Mouse (Mus musculus): Measurements from ENCODE around the gene Fgf18.

The Fgf18 gene

GRCm38 (mm10) chr11:33147171-33147571, at the start of gene Fgf18:
Gene Fgf18 (minus strand): TSS chr11:33147400.
- DNase-seq (ENCODE audit: low spot score in 2 of 2), result no peak

DNA sequence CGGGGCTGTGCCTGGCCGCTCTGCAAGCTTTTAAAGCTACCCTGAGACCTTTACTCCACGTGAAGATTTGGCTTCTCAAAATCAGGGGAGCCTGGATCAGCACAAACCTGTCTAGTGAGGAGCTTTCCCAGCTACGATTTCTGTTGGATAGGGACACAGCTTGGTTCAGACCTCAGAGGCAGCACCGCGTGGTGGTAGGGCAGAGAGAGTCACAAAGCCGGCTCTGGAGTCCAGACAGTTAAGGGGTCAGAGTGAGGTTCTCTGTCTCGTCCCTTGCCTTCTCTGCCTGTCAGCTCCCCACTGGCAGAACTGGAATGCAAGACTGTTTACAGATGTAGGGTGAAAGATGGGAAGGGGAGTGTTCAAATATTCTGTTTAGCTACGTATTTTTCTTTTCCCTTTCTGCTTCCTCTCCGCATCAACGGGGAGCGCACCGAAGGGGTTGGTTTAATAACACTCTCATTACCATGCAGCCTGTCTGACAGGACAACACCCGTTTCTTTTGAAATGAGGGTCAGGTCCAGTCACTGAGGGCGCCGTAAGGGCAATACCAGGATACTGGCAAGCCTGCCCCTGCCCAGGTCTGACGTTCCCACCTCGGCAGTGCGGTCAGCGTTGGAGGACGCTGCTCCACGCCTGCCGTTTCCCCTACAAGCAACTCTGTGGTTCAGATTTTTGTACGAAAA, 49.4 kb upstream of the Fgf18 start:
- no peak for DNase-seq (ENCODE audit: low spot score in 2 of 2)

- DNase-seq (ENCODE audit: low spot score in 2 of 2), result no peak
These were observed 48.6 kb upstream of the Fgf18 start for GRCm38 (mm10) chr11:33195531-33196446.

DNA sequence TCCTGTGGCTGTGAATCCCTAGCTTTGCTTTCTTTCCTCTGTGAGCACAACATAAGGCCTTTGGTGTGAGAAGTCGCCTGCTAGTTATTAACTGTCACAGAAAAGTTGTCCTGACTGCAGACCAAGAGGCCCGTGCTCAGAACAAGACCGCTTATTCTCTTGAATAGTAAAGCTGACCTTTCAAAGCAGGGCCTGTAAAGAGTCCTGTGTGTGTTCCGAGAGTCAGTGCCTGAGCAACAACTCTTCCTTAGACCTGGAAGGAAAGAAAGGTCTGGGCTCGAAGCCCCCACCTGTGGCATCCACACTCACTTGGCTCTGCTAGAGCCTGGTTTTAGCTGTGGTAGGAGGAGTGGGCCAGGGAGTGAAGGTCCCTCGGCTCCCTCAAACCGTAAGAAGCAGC, 47.9 kb upstream of the Fgf18 start:
- no peak for DNase-seq (ENCODE audit: low spot score in 2 of 2)

GRCm38 (mm10) chr11:33193695-33194094, 46.5 kb upstream of the Fgf18 start:
- DNase-seq (ENCODE audit: low spot score in 2 of 2), result no peak

DNA sequence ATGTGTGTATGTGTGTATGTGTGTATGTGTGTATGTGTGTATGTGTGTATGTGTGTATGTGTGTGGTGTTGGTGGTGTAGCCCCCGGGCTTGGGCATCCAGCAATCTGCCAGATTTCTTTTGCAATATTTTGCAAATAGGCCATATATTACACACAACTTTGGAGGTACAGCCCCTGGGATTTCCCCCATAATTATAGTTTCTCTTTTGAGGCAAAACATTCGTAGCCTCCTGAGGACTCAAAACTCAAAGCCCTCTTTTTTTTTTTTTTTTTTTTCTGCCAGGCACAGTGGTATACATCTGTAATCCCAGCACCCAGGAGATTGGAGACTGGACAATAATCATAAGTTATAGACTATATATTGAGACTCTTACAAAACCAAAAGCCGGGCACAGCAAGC, 34.6 kb upstream of the Fgf18 start:
- DNase-seq (ENCODE audit: low spot score in 2 of 2), result no peak

GRCm38 (mm10) chr11:33180701-33181116, 33.5 kb upstream of the Fgf18 start:
- no peak for DNase-seq (ENCODE audit: low spot score in 2 of 2)

DNA sequence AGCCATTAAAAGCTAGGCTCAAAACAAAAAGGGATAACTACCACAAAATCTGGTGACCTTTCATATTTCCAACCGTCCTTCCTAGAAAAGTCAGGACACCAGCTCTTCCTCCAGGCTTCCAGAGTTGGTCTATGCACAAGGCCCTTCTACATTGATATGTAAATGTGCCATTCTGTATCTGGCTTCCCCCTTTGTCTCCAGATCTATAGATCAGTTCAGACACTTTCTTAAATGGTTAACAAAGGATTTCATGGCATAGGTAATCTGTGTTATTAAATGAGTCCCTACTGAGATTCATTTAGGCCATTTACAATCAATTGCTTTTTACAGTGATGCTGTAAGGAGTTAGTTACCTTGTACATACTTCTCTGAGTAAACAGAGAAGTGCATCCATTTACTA, 32.6 kb upstream of the Fgf18 start:
- no peak for DNase-seq (ENCODE audit: low spot score in 2 of 2)

DNA sequence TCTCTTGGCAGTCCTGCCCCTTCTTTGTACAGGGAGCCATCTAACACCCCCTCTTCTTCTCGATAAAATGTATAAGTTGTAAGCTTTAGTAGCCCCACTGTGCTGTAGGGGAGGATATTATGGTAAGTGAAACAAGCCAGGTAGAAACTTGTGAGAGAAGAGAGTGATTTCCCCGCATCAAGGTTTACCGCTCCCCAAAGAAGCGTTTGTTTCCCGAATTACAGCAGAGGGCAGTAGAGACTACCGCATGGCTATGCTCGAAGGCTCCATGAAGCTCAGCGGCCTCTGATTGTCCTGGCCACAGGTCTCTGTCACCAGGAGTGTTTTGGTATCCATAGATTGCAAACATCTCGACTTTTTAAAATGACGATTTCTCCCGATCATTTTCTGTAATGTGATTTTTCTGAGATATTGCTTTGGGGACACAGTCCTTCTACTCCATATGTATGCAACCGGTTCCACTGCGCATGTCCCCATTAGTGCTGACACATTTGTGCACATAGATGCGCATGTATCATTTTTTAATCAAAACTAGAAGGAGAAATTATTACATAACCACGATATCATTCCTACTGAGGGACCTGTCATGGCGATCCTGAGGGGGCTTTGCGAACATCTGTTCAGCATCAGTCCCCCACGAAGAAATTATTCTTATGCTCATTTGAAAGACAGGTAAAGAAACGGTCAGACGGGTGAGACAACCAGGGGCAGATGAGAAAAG, 29.5 kb upstream of the Fgf18 start:
- DNase-seq (ENCODE audit: low spot score in 2 of 2), result peak in 1 of 2 experiments; percentile 28

- DNase-seq (ENCODE audit: low spot score in 2 of 2), result no peak
These were observed 28.6 kb upstream of the Fgf18 start for GRCm38 (mm10) chr11:33175768-33176167.

GRCm38 (mm10) chr11:33170489-33170888, 23.3 kb upstream of the Fgf18 start:
- DNase-seq (ENCODE audit: low spot score in 2 of 2), result peak in 1 of 2 experiments; percentile 14

GRCm38 (mm10) chr11:33162998-33163506, 15.9 kb upstream of the Fgf18 start, which contains the start of gene Npm1:
Gene Npm1 (minus strand): TSS chr11:33163206.
- peak; percentile 98 to 99 for DNase-seq (ENCODE audit: low spot score in 2 of 2)

- DNase-seq (ENCODE audit: low spot score in 2 of 2), result peak in 1 of 2 experiments; percentile 64
These were observed 15.2 kb upstream of the Fgf18 start for GRCm38 (mm10) chr11:33162211-33162997.

- no peak for DNase-seq (ENCODE audit: low spot score in 2 of 2)
These were observed 12.5 kb upstream of the Fgf18 start for GRCm38 (mm10) chr11:33159741-33160140.

DNA sequence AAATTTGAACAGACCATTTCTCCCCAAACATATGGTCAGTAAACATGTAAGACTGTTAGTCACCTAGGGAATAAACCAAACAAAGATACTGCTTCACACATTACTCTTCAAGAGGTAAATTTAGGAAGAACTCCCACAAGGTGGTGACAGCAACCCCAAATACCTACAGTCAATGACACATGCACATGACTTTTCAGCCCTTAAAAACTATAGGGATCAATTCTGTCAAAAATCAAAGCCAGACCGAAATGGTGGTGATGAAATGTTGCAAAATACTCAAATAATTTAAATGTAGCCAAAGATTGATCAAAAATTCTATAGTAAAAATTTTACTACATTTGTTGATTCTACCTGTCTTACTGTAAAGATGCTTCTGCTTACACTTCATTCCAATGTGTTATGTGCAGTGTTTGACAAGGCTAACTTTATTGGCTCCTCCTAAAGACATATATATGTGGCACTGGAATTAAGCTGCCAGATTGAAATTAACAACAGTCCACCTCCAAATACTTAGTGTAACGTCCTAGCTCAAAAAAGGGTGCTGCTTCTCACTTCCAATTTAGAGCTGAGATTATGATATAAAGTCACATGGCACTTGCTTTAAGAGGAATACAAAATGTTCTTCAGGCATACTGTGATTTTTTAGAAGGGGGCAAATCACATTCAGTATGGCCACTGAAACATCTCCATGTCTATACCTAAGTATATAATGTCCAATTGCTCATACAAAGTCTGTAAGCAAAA, 10.4 kb upstream of the Fgf18 start:
- no peak for DNase-seq (ENCODE audit: low spot score in 2 of 2)

- no peak for DNase-seq (ENCODE audit: low spot score in 2 of 2)
These were observed 9.3 kb upstream of the Fgf18 start for GRCm38 (mm10) chr11:33156436-33157015.

DNA sequence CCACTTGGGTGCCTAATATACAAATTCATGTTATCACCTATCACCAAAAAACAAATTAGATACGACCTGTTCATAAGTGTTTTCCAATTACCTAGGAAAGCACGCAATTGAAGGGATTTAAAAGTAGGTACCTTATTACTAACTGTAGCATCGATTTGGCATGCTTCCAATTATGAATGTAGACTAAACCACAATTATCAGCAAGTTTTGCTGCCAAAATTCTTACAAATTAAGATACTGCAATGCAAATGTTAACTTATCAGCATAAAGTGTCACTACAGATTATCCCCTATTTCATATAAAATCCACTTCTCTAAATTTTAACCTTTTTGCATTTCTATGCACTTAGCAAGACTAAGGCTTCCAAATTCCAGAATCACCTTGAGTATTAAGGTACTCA, 7.3 kb upstream of the Fgf18 start:
- DNase-seq (ENCODE audit: low spot score in 2 of 2), result no peak

DNA sequence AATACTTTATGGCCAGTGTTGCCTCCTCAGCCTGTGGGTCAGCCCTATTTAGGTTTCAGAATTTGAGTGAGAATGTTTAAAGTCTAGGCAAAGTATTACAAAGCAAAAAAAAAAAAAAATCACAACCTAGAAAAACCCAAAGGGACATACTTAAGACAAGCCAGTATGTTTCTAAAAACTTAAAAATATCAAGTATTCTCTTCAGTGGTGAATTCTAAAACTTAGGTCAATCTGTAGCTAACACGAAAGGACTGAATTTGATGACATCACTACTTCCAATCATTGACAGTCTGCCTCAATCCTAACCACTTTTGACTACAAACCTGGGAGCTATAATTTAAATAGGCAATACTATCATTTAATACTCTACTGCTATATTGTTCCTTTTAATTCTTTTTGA, 5.8 kb upstream of the Fgf18 start:
- DNase-seq (ENCODE audit: low spot score in 2 of 2), result no peak

- DNase-seq (ENCODE audit: low spot score in 2 of 2), result no peak
These were observed 4.6 kb upstream of the Fgf18 start for GRCm38 (mm10) chr11:33151780-33152145.

DNA sequence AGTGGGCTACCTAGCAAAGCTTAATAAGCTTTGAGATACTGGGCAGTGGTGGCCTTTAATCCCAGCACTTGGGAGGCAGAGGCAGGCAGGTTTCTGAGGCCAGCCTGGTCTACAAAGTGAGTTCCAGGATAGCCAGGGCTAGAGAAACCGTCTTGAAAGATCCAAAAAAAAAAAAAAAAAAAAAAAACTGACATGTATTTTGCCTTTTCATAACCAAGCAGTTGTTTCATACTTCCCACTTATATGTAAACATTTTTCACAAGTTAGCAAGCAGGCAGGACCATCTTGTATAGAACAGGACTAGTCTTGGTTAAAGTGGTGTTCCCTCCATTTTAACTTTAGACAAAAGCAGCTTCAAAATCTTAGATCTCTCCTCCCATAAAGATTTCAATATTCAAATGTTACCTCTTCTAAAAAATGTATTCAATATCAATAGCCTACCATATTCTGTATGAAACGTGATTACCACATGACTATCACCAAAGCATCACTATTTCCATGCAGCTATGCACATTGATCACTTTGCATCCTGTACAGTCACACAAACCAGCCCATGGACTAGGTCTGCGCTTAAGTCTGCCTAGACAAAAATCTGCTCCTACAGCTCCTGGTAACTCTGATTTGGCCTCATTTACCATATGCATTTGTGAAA, 4.1 kb upstream of the Fgf18 start:
- DNase-seq (ENCODE audit: low spot score in 2 of 2), result no peak
